Mouse (Mus musculus) cerebellum, postnatal 10 days (tissue): ENCODE measurements at regions not wholly inside any gene's neighbourhood (a gene's known extent, or its start where the extent isn't known, plus 50 kb on each side); places are given as distances from the start of the nearest gene placed in this dataset.

Source experiments
- DNase-seq, 2 experiments: peaks; one replicate each; pipeline ENCODE4 v3.0.0; 2021; ENCODE audit warnings: mixed read lengths in 2 of 2

DNA sequence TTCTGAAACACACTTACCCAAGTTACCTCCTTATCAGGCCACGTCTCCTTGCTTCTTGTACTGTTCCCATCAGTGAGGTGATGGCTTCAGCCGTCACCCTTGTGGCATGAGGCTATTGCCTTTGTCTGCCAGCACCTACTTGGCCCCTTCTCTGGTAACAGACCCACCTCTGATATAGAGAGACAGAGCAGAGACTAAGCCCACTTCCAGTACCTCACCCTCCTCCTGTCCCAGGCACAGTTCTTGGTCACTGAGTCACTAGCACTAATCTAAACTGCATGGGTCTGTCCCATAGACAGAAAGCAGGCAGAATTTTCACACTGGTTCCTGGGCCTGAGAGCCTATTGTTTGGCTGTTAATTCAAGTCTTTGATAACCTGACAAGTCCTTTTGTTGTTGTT, 370.3 kb downstream of the Mllt3 start:
- no peak for DNase-seq

DNA sequence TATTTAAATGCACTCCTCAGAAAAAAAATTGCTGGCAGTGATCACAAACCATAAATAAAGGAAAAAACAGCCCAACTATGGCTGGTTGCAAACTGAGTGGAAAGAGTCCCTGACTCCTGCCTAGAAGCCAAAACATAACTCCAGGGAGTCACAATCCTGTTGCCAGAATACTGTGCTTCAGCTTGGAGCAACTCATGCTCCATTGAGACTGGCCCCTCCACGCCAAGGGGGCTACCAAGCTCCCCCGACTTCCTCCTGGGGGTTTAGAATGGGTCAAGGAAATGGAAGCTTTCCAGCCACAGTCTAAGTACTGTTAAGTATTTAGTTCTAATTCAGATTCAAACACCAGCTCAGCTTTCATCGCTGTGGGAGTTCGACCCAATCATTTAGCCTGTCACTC, 374.8 kb downstream of the Mllt3 start:
- DNase-seq: peak in 1 of 2 experiments; percentile 14

DNA sequence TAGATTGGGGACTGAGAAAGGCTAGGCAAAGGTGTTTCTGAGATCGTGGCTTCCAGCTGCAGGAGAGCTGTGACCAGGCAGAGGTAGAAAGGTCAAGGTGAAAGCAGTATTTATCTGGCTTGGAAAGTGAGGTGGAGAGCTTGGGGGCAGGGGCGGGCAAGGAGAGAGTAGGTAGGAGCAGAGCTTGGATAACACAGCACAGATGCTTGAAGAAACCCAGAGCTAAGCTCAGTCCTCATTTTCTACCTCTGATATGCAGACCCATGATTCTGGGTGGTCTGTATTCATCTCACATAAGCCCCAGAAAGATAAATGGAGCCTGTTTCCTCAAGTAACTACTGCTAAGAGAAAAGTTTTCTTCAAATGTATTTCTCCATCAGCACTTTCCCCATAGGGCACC, 375.3 kb downstream of the Mllt3 start:
- no peak for DNase-seq

DNA sequence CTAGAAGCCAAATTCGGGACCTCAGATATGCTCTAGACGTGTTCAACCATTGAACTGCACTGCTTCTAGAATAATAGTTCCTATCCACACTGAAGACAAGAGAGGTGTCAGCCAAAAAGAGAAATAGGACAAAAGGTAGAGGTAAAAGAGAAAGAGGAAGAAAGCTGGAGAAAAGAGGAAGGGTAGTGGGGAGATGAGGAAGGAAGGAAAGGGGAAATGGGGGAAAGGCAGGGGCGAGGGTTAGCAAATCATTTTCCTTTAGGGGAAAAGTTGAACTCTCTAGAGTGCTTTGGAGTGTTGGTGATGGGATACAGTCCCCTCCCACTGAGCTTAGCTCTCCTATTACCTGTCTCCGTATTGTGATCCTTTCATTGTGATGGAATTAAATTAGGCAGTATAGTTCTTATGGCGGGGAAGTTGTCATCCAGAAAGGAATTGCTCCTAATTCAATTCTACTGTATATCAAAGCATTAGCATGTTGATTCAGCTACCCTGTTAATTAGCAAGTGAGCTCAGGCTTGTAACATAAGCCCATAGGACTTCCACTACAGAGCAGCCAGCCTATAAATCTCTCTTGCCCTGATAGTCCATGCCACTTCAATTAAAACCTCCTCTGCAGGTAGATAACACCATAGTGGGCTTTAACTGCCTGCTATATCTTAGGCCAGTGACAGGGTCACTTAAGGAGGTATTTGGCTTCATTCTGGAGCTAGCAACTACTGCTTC, 379.6 kb downstream of the Mllt3 start:
- DNase-seq: no peak

DNA sequence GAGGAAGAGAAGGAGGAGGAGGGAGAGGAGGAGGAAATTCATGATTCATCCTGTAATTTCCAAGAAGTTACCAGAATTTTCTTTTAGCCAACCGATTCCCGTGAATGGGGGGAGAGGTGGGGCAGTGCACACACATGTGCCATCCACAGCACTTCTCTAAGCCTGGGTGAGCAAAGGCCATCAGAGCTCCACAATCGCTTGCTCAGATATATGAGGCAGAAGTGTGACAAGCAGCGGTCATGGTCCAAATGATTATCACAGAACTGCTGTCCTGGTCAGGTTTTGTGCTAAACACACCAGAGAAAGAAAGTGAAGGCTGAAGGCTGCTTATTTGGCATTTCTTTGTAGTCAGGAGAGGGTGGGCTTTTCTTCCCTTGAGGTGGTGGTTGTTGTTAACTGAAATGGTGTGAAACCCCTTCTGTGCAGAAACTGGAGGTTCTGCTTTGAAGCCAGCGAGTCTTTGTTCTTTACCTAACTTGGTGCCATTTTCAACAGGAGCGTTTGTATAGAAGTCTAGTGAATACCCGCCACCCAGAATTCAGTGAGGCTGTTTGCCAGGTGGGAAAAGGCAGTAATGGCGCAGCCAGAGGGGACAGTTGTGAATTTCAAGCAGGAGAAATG, 380.7 kb downstream of the Mllt3 start:
- DNase-seq: no peak

DNA sequence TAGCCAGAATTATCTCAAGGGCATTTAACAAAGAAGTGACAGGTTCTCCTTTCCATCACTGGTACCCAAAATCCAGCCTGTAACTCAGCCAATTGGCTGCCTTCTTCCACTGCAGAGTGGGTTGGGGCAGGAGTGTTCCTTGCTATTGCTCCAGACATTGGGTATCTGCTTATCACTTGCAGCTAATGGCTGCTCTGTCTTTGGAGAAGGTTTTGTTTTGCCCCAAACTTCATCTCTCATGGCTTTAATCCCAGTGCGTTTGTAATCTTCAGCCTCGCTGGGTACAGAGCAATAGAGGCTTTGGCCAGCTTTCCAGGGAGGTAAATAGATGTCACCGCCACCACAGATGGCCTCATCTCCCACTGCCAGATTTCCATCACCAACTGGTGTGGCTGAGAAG, 381.9 kb downstream of the Mllt3 start:
- DNase-seq: peak; percentile 75 to 78

DNA sequence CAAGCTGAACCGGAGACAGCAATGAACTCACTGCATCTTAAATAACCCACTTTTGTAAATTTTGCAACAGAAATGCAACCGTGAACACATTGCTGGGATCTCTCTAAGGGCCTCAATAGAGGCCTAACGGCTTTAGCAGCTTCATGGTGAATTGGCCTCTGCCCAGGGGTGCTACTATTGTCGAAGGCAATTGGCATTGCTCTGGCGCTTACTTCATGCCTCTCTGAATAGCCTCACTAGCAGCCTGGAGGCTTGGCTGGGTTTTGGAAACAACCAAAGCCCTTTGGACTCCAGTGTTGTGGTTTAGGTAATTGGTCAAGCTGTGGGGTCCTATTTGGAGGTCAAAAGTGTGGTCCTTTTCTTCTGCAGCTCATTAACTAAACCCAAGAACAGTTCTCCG, 382.3 kb downstream of the Mllt3 start:
- DNase-seq: peak; percentile 83 to 86

DNA sequence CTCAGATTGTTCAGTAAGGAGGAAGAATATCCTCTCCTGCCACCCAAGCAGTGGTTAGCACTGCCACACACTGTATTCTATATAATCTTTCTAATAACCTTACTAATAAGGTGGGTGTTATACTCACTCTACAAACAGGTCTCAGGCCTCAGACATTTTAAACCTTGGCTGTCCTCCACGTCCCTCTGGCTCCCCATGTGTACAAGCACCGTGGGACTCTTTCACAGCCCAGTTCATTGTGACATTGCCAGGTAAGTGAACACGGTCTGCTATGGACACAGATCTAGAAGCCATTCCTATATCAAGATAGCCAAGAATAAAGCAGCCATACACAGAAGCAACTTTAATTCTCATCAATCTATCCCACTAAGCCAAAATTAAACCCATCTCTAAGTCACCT, 382.8 kb downstream of the Mllt3 start:
- peak; percentile 68 to 74 for DNase-seq

DNA sequence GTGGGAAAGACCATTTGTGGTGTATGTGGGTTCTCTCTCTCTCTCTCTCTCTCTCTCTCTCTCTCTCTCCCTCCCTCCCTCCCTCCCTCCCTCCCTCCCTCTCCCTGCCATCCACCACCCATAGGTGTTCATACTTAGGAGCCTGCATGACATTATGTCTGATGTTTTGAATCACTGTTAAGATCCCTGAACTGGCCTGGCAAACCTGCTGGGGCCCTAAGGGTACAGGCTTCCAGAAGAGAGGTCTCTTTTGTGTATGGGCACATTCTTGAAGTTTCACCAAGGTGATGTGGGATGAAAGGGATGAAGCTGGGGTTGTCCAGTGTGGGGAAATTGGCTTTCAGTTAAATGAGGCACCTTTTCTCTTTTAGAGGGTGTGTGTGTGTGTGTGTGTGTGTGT, 384.2 kb downstream of the Mllt3 start:
- DNase-seq: no peak

DNA sequence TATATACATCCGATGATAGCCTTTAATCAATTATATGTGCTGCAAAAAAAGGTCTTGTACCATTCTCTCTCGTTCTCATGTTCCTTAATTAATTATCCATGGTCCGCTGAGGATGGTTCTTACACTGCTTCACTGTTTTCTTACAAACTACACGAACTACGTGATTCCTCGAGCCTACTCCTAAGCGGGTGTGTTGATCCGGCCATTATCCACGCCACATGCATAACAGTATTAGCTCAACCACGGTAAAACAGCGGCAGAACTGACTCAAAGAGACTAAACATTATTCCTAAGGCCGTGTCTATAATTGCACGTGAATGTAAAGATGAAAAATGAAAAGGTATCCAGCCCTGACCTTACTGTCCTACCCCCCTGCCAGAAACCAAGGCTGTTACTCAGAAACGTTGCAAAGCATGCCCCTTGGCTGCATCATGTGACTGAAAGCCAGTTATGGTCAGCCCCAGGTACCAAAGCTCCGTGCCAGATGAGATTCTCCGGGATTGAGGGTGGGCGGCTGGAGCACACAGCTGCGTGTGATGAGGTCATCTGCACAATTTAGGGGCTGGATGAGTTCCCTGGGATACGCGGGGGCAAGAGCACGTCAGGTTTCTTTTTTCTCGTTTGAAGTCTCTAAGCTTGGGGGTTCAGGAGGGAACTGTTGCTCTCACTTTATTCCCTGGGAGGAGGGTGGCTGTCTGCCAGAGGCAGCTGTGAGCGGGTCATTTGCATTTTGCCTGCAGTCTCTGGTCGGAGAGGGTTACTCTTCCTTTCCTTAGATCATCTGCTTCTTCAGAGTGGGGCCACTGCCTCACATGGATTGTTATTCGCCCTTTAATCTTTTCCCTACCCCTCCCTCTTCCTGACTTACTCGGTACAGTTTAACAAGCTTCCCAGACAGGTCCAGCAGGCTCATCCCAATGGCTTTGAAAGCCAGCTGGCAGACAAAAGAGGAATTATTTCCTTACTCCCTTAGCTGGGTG, 384.9 kb downstream of the Mllt3 start:
- DNase-seq: peak; percentile 76 to 84

DNA sequence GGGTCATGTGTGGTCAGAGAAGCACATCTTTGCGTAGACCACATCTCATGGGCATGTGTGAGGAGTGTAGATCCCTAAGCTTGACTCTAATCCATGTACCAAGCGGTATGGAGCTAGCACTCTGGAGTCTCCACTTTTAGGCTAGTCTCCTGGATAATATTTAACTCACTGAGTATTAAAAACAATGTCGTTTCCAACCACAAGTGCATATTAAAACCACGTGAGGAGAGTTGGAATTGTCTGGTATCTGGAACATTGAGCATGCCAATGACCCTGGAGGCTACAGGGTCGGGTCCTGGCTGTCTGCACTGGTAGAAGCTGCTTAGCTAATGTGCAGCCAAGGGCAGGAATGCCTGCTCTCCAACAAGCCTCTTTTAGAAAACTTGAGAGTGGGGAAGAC, 391.2 kb downstream of the Mllt3 start:
- DNase-seq: no peak

DNA sequence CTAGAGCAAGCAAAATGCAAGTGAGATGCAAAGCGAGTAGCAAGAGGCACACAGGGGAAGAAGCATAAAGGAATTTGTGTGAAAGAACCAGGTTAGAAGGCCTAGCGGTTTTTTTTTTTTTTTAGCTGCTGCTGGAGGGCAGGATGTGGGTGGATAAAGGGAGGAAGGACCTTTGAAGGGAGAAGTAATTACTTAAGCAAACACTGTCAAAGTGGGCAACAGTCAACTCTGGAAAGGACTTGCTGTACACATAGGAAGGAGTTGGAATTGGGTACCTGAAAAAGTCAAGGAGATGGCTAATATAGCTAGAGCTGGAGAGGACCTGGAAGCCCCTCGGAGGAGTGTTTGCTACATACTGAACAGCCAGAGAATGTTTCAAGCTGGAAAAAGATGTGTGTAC, 391.6 kb downstream of the Mllt3 start:
- DNase-seq: no peak

DNA sequence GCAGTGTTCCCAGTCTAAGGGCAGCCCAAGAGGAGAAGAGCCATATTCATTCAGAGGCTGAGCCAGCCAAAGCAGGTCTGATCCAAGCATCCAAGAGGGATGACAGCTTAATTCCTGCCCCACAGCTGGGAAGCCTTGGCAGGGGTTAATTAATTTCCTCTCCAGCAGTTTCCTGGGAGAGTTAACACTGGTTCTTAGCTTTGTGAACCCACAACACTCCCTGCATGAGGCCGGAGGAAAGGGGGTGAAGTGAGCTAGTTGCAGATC, 394.9 kb downstream of the Mllt3 start:
- no peak for DNase-seq

DNA sequence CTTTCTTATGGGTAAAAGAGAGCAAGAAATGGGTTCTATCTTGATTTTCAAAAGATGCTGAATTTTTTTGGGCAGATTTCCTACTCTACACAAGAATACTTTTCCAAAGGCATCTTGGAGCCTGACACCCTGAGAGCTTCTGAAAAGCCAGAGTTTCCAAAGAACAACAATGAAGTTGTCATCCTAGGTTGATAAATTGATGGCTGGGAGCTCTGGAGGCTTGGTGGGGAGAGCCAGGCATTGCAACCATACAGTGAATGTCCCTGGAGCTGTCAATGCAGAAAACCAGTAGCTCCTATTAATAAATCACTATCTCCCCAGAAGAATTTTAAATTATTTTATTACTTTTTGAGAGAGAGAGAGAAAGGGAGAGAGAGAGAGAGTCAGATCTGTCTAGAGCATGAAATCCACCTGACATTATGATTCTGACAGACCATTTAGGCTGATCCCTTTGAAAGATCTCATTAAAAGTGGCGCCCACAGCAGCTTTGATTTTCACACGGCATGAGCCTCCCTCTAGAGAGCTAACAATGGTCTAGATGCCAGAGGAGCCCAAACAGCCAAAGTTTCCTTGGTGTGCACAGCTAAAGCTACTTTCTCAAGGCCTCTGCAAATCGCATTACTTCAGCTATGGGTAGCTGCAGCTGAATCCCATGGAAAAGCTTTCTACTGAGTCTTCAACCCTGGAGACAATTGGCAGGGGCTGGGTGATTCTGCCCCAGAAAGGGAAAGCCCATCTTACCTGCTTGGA, 395.4 kb downstream of the Mllt3 start:
- no peak for DNase-seq

DNA sequence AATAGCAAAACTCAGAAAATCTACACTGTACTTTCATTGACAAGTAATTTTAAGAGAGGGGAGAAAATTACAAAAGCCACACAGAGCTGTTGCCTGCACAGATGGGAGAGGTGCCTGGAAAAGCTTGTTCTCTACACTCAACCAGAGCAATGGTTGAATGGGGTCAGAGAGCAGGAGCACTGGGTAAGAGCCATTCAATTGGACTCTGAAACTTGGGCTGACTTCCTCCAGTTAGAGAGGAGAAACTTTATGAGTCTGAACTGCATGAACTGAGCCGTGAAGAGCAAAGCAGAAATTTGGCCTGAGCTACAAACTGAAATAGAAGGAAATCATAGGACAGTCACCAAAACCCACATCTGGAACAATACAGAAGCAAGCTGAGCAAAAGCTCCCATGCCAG, 380.8 kb upstream of the Slc24a2 start:
- no peak for DNase-seq

DNA sequence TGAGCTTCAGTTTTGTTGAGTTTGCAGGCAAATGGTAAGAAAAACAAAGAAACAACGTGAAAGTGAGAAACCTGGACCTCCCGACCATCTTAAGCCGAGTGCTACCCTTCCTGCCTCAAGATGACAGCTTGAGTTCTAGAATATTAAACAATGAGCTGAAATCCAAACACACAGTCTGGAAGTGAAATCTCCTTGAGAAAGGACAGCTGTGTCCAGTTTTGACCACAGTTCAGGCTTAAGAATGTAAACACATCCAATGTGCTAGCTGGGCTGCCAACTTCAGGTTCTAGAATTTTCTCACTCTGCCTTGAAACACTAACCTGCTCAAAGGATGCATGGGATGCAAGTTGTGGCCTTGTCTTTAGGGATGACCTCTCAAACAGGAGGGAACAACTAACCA, 363.4 kb upstream of the Slc24a2 start:
- no peak for DNase-seq

DNA sequence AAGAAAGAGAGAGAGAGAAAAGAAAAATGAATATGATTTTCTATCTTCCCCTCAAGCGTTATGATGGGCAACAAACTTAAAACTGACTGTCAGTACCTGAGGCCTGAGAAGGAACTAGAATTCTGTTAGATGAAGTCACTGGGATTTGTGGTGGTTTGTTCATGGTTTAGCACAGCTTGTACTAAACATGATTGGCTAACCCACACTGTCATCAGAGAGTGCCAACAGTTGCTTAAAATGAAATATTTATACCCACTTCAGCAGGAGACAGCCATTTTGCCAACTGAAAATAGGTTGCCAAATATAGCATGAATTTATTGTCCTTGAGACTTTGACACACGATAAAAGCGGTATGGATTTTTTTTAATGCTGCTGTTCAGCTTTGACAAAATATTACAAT, 360.5 kb upstream of the Slc24a2 start:
- no peak for DNase-seq

DNA sequence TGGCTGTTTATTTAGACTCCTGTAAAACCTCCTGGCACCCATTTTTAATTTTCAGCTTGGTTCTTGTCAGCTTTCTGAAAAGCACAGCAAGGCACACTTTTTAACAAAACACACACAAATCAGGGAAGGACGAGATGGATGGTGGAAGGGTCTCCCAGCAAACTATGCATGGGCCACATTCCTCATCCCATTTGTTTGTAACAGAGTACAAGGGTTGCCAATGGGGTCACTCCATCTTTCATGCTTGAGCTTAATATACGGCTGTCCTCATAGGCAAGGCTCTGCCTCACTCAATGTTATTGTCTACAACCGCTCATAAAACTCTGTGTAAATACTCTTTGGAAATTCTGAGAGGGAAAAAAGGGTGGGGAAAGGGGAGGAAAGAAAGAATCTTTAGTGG, 347.9 kb upstream of the Slc24a2 start:
- no peak for DNase-seq

DNA sequence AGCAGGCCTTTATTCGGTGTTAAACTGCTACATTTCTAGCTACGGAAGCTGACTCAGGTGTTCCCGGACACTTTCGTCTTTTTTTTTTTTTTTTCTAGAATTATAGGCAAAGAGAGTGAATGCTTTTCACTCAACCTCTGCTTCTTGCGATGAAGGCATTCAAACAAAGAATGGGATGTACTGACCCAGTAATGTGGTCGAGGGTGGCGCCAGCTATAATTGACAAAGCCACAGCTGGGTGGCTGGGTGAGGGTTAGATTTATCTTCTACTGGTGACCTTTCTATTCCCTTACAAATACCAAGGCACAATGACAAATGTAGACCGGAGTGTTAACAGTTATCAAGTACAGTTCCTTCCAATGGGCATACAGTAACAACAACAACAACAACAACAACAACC, 340.7 kb upstream of the Slc24a2 start:
- DNase-seq: no peak

DNA sequence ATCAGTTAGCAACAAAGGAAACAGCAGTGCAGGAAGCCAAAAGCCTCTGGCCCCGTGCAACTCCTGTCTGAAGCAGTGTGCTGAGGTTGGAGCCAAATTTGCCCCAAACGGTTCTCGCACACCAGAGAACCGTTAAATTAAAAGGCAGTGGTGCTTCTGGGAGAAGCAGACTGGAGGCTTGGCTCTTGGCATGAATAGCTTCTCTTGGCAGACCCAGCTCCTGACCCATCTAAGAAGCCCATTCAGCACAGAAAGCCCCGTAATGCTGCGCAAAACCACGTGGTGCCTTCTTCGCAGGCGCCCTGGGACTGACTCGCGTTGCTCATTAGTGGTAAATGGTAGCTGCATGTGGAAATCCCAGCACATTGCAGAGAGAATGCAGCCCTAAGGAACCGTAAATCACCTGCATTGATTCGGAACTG, 340.2 kb upstream of the Slc24a2 start:
- DNase-seq: peak; percentile 73 to 81

DNA sequence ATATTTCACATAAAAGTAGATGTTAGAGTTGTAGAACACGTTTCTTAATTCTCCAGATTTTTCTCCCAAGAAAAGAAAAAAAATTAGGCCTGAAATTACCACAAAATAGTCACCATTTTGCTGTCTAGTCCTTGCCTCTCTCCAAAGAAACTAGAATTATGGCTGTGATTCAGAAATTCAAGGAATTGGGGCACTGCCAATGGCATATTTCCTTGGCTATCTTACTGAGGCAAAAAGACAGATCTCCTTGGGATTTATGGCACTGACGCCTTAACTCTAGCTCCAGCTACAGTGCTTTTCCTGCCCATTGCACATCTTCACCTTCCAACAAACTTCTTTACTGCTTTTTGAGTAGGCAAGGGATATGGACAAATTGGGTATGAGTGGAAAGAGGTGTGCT, 336.3 kb upstream of the Slc24a2 start:
- peak; percentile 63 to 64 for DNase-seq

DNA sequence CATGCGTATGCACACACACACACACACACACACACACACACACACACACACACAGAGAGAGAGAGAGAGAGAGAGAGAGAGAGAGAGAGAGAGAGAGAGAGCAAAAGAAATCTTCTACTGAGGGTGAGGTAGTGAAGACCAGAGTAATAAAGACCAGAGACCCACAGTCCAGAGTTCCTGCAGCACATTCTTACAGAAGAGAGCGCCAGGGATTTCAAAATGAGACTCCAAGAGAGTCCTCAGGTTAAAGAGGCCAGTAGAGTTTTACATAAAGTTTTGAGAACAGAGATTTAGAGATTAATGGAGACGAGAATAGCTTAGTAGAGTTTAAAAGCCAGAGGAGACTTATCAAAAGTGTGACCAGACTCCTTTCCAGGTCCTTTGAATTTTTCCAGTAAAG, 324.6 kb upstream of the Slc24a2 start:
- DNase-seq: no peak
